Mouse (Mus musculus): ENCODE measurements around the gene Atp6v0a2. TPM values are rescaled to one million over a fixed set of nuclear protein-coding genes. Genes with fewer than 3 reads are reported as not detected.

The Atp6v0a2 gene
- polyA plus RNA-seq, 1 experiment, result 45.3 TPM

GRCm38 (mm10) chr5:124605041-124605622, 23.2 kb upstream of the Atp6v0a2 start:
- no peak for TF ChIP-seq CTCF (IDR thresholded peaks at IDR 0.05; ENCODE audit: insufficient read depth, low read length)
- TF ChIP-seq POLR2A (IDR thresholded peaks at IDR 0.05; ENCODE audit: borderline replicate concordance, extremely low read depth, low read depth, low read length), result no peak
- WGBS, result 80% methylated on average over 17 of the region's 17 CpGs
- no peak overlapping the region for H3K4me3 ChIP-seq (replicated peaks; ENCODE audit: extremely low read depth, low read depth, low read length)
- no peak for DNase-seq
- no peaks in the 10 kb centered on the region for H3K4me1 ChIP-seq (ENCODE audit: control insufficient read depth, insufficient read depth, low read length)

GRCm38 (mm10) chr5:124610965-124611364, 17.4 kb upstream of the Atp6v0a2 start:
- no peaks in the 10 kb centered on the region for H3K4me1 ChIP-seq (ENCODE audit: control insufficient read depth, insufficient read depth, low read length)
- H3K4me3 ChIP-seq (replicated peaks; ENCODE audit: extremely low read depth, low read depth, low read length), result no peak overlapping the region
- 78% methylated on average over 10 of the region's 10 CpGs for WGBS
- no peak for DNase-seq
- TF ChIP-seq POLR2A (IDR thresholded peaks at IDR 0.05; ENCODE audit: borderline replicate concordance, extremely low read depth, low read depth, low read length) (no peak), CTCF (IDR thresholded peaks at IDR 0.05; ENCODE audit: insufficient read depth, low read length) (no peak)

GRCm38 (mm10) chr5:124614709-124615108, 13.7 kb upstream of the Atp6v0a2 start:
- no peaks in the 10 kb centered on the region for H3K4me1 ChIP-seq (ENCODE audit: control insufficient read depth, insufficient read depth, low read length)
- WGBS, result 47% methylated on average over 11 of the region's 11 CpGs
- TF ChIP-seq POLR2A (IDR thresholded peaks at IDR 0.05; ENCODE audit: borderline replicate concordance, extremely low read depth, low read depth, low read length) (no peak), CTCF (IDR thresholded peaks at IDR 0.05; ENCODE audit: insufficient read depth, low read length) (no peak)
- H3K4me3 ChIP-seq (replicated peaks; ENCODE audit: extremely low read depth, low read depth, low read length), result no peak overlapping the region
- no peak for DNase-seq

GRCm38 (mm10) chr5:124618711-124619110, 9.7 kb upstream of the Atp6v0a2 start:
- no peak overlapping the region for H3K4me3 ChIP-seq (replicated peaks; ENCODE audit: extremely low read depth, low read depth, low read length)
- 77% methylated on average over 10 of the region's 10 CpGs for WGBS
- no peak for TF ChIP-seq POLR2A (IDR thresholded peaks at IDR 0.05; ENCODE audit: borderline replicate concordance, extremely low read depth, low read depth, low read length)
- no peak for TF ChIP-seq CTCF (IDR thresholded peaks at IDR 0.05; ENCODE audit: insufficient read depth, low read length)
- no peaks in the 10 kb centered on the region for H3K4me1 ChIP-seq (ENCODE audit: control insufficient read depth, insufficient read depth, low read length)
- DNase-seq, result no peak

DNA sequence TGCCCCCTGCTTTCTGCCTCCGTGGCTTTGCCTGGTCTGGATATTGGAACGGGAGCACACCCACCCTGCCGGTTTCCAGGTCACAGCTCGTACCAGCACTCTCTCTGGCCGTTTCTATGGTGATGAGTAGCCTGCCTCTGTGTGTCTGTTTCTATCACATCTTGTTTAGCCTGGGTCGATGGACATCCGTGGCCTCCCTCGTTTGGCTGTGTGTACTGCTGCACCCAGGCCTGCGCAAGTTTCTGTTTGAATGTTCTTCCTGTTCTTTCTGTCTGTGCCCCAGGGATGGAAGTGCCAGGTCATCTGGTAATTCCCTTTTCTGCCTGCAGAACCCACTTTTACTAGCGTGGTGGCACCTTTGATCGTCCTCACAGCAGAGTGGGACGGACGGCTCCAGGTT, 7.0 kb upstream of the Atp6v0a2 start:
- Histone ChIP-seq H3K4me3 (replicated peaks; ENCODE audit: extremely low read depth, low read depth, low read length) (no peak overlapping the region), H3K4me1 (ENCODE audit: control insufficient read depth, insufficient read depth, low read length) (no peaks in the 10 kb centered on the region)
- DNase-seq, result no peak
- 68% methylated on average over 13 of the region's 13 CpGs for WGBS
- TF ChIP-seq POLR2A (IDR thresholded peaks at IDR 0.05; ENCODE audit: borderline replicate concordance, extremely low read depth, low read depth, low read length) (no peak), CTCF (IDR thresholded peaks at IDR 0.05; ENCODE audit: insufficient read depth, low read length) (no peak)

- TF ChIP-seq CTCF (IDR thresholded peaks at IDR 0.05; ENCODE audit: insufficient read depth, low read length) (no peak), POLR2A (IDR thresholded peaks at IDR 0.05; ENCODE audit: borderline replicate concordance, extremely low read depth, low read depth, low read length) (no peak)
- no peaks in the 10 kb centered on the region for H3K4me1 ChIP-seq (ENCODE audit: control insufficient read depth, insufficient read depth, low read length)
- no peak for DNase-seq
- no peak overlapping the region for H3K4me3 ChIP-seq (replicated peaks; ENCODE audit: extremely low read depth, low read depth, low read length)
- 77% methylated on average over 15 of the region's 15 CpGs for WGBS
Observed at GRCm38 (mm10) chr5:124622890-124623289, 5.5 kb upstream of the Atp6v0a2 start.

DNA sequence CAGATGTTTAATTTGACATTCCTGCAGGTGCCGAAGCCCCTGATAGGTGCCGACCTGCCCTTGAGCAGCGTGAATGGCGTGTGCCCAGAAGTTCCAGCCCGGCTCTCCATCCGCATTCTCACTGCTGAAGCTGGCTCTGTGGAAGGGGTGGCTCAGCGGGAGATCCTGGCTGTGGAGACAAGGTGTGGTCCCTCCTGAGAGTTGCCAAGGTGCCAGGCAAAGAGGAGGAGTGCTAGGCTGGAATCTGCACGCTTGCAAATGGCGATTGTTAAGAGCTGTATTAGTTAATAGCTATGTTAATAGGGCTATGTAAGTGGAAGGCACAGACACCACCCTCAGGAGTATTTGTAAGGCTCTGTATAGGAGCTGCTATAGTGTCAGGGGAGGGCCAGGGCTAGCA, 4.1 kb upstream of the Atp6v0a2 start:
- TF ChIP-seq CTCF (IDR thresholded peaks at IDR 0.05; ENCODE audit: insufficient read depth, low read length), result no peak
- no peak for TF ChIP-seq POLR2A (IDR thresholded peaks at IDR 0.05; ENCODE audit: borderline replicate concordance, extremely low read depth, low read depth, low read length)
- DNase-seq, result no peak
- peaks cover 4% of the 10 kb centered on the region for H3K4me1 ChIP-seq (ENCODE audit: control insufficient read depth, insufficient read depth, low read length)
- WGBS, result 91% methylated on average over 9 of the region's 9 CpGs
- H3K4me3 ChIP-seq (replicated peaks; ENCODE audit: extremely low read depth, low read depth, low read length), result no peak overlapping the region

- peak; percentile 18 for DNase-seq
- TF ChIP-seq CTCF (IDR thresholded peaks at IDR 0.05; ENCODE audit: insufficient read depth, low read length), result no peak
- no peak for TF ChIP-seq POLR2A (IDR thresholded peaks at IDR 0.05; ENCODE audit: borderline replicate concordance, extremely low read depth, low read depth, low read length)
- WGBS, result 6% methylated on average over 11 of the region's 11 CpGs
- Histone ChIP-seq H3K4me3 (replicated peaks; ENCODE audit: extremely low read depth, low read depth, low read length) (peak overlapping the region; percentile 92), H3K4me1 (ENCODE audit: control insufficient read depth, insufficient read depth, low read length) (peaks cover 8% of the 10 kb centered on the region)
Observed at GRCm38 (mm10) chr5:124629641-124630040, 1.3 kb downstream of the Atp6v0a2 start.

- Histone ChIP-seq H3K4me1 (ENCODE audit: control insufficient read depth, insufficient read depth, low read length) (peaks cover 8% of the 10 kb centered on the region), H3K4me3 (replicated peaks; ENCODE audit: extremely low read depth, low read depth, low read length) (no peak overlapping the region)
- DNase-seq, result no peak
- TF ChIP-seq POLR2A (IDR thresholded peaks at IDR 0.05; ENCODE audit: borderline replicate concordance, extremely low read depth, low read depth, low read length), result no peak
- no peak for TF ChIP-seq CTCF (IDR thresholded peaks at IDR 0.05; ENCODE audit: insufficient read depth, low read length)
- WGBS, result 83% methylated on average over 11 of the region's 11 CpGs
Observed at GRCm38 (mm10) chr5:124631685-124632084, 3.3 kb downstream of the Atp6v0a2 start.

DNA sequence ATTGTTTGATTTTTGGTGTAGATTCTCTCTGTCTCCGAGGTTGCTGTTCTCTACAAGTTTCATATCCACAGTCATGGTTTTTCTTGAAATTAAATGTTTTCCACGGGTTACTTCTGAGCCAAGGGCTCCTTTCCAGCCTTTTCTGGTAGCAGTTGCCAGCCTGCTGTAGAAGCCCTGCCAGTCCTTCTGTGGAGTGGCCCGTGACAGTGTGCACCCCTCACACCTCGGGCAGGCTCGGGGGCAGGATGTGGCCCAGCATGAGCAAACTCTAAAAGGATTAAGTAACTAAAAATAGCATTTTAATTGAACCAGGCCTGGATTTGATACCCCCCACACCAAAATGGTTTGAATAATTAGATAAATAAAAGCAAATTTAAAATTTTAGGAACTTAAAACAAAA, 4.1 kb downstream of the Atp6v0a2 start:
- no peak for TF ChIP-seq CTCF (IDR thresholded peaks at IDR 0.05; ENCODE audit: insufficient read depth, low read length)
- no peak for TF ChIP-seq POLR2A (IDR thresholded peaks at IDR 0.05; ENCODE audit: borderline replicate concordance, extremely low read depth, low read depth, low read length)
- peaks cover 8% of the 10 kb centered on the region for H3K4me1 ChIP-seq (ENCODE audit: control insufficient read depth, insufficient read depth, low read length)
- H3K4me3 ChIP-seq (replicated peaks; ENCODE audit: extremely low read depth, low read depth, low read length), result no peak overlapping the region
- no peak for DNase-seq
- 61% methylated on average over 5 of the region's 5 CpGs for WGBS

Data from lung, adult 2 months (tissue).